Mouse (Mus musculus) olfactory bulb, adult 2 months (tissue): ENCODE results near the gene Shroom3.

Experiments used
- CTCF ChIP-seq: fragments of 200-500 bp; IDR thresholded peaks from 2 replicates; pipeline ENCODE4 v1.5.1; 2012; ENCODE audit warnings: low read depth, mild to moderate bottlenecking, low read length, moderate library complexity; ENCODE audit not compliant: insufficient read depth
- POLR2A ChIP-seq: fragments of 200-500 bp; IDR thresholded peaks from 2 replicates; pipeline ENCODE4 v1.6.1; 2012; ENCODE audit warnings: mild to moderate bottlenecking, low read depth, low read length, moderate library complexity; ENCODE audit not compliant: insufficient read depth

DNA sequence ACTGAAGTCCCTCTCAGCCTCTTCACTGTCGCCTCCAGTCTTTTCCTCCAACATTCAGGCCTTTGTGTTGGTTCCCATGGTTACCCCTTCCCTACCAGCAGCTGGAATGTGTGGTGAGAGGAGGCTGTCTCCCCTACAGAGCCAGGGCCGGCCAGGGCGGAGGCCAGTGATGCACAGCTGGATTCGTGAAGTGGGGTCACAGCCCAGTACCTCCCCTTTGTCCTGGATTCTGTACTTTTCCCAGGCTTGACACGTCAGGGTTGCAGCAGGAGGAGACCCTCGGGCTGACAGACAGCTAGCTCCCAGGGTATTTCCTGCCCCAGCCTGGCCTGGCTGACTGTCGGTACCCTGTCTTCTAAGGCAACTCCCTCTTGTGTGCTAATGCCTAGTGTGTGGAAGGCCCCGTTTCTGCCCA is 222.4 kb downstream of the Shroom3 start:
- no peak for TF ChIP-seq POLR2A
- no peak for TF ChIP-seq CTCF
